Mouse (Mus musculus) intestine, embryonic 16.5 days (tissue): ENCODE measurements around the gene Gm20388. TPM values are rescaled to one million over a fixed set of nuclear protein-coding genes. Genes with fewer than 3 reads are reported as not detected.
"Not testable (repeated sequence)": the region's sequence is repeated elsewhere in the genome, so short reads cannot be mapped to it uniquely, and the experiment has no call there.

Experiments used
- ATAC-seq: fragments of 200-750 bp; cut with Nextera tagmentation; 2 replicates; pipeline ENCODE4 v1.8.0; 2017; ENCODE audit warnings: moderate TSS enrichment, moderate library complexity
- H3K27ac ChIP-seq: fragments of 300-500 bp; sonication (generic); 2 replicates; pipeline ENCODE4 v1.5.1; 2014; ENCODE audit warnings: mild to moderate bottlenecking, low read length
- H3K27me3 ChIP-seq: fragments of 300-500 bp; sonication (generic); replicated peaks from 2 replicates; pipeline ENCODE4 v1.6.1; 2014; ENCODE audit warnings: low read length, control low read depth, mixed read lengths; ENCODE audit not compliant: control insufficient read depth, insufficient read depth
- H3K36me3 ChIP-seq: fragments of 300-500 bp; sonication (generic); 2 replicates; pipeline ENCODE4 v1.6.1; 2014; ENCODE audit warnings: low read length, control low read depth; ENCODE audit not compliant: control insufficient read depth, insufficient read depth
- H3K4me1 ChIP-seq: fragments of 300-500 bp; sonication (generic); 2 replicates; pipeline ENCODE4 v1.6.1; 2014; ENCODE audit warnings: low read length, control low read depth, mixed read lengths; ENCODE audit not compliant: control insufficient read depth, insufficient read depth
- H3K4me2 ChIP-seq: fragments of 300-500 bp; sonication (generic); 2 replicates; pipeline ENCODE4 v1.6.1; 2014; ENCODE audit warnings: low read depth, low read length, control low read depth
- H3K4me3 ChIP-seq: fragments of 300-500 bp; sonication (generic); 2 replicates; pipeline ENCODE4 v1.5.1; 2014; ENCODE audit warnings: mild to moderate bottlenecking, low read length
- H3K9ac ChIP-seq: fragments of 300-500 bp; sonication (generic); 2 replicates; pipeline ENCODE4 v1.6.1; 2014; ENCODE audit warnings: low read depth, low read length
- H3K9me3 ChIP-seq: fragments of 300-500 bp; sonication (generic); 2 replicates; pipeline ENCODE4 v1.6.1; 2016; ENCODE audit warnings: low read length, control low read depth; ENCODE audit not compliant: control insufficient read depth
- WGBS: fragments of 180-500 bp; shearing (Covaris S2); extraction: QIAGEN DNeasy Blood & Tissue Kit; methylation state at CpG from one replicate; pipeline ENCODE4 v1.1.7; 2014; 5-methylcytosine and 5-hydroxymethylcytosine counted together
- polyA plus RNA-seq: library from polyadenylated mRNA; unstranded; fragments of >200 nt; fragmentation: Nextera tagmentation; extraction: Ambion mirVana; gene quantifications from 2 replicates; pipeline ENCODE4 v1.2.1, GENCODE M21; 2015

Gene Gm20388
- polyA plus RNA-seq, 1 experiment from 2014 or later = 5.8 TPM

GRCm38 (mm10) chr8:123408586-123409544 is 3498.2 kb downstream of the Gm20388 start:
- H3K27ac ChIP-seq = no peak overlapping the region
- WGBS = 71% methylated on average over 9 of the region's 9 CpGs
- H3K4me3 ChIP-seq = no peak overlapping the region
- peaks cover 64% of the 10 kb centered on the region for H3K27me3 ChIP-seq
- H3K4me2 ChIP-seq = no peak overlapping the region
- H3K36me3 ChIP-seq = no peaks in the 10 kb centered on the region
- H3K9ac ChIP-seq = no peak overlapping the region
- no peak for ATAC-seq
- H3K4me1 ChIP-seq = peaks cover 11% of the 10 kb centered on the region
- H3K9me3 ChIP-seq = no peaks in the 10 kb centered on the region

GRCm38 (mm10) chr8:123410049-123410587 is 3499.5 kb downstream of the Gm20388 start:
- no peaks in the 10 kb centered on the region for H3K9me3 ChIP-seq
- H3K4me2 ChIP-seq = no peak overlapping the region
- ATAC-seq = no peak
- H3K4me1 ChIP-seq = peaks cover 11% of the 10 kb centered on the region
- no peak overlapping the region for H3K27ac ChIP-seq
- no peaks in the 10 kb centered on the region for H3K36me3 ChIP-seq
- 55% methylated on average over 8 of the region's 8 CpGs for WGBS
- H3K9ac ChIP-seq = no peak overlapping the region
- no peak overlapping the region for H3K4me3 ChIP-seq
- H3K27me3 ChIP-seq = peaks cover 68% of the 10 kb centered on the region

GRCm38 (mm10) chr8:123410788-123411187 is 3500.1 kb downstream of the Gm20388 start:
- Histone ChIP-seq H3K4me2 (0 out of 2 replicates have a peak overlapping the region, but pooled peaks have one; percentile 47), H3K27me3 (peaks cover 68% of the 10 kb centered on the region), H3K4me3 (peak overlapping the region; percentile 35), H3K9me3 (no peaks in the 10 kb centered on the region), H3K9ac (no peak overlapping the region), H3K27ac (no peak overlapping the region), H3K36me3 (no peaks in the 10 kb centered on the region), H3K4me1 (peaks cover 11% of the 10 kb centered on the region)
- ATAC-seq = no peak
- 10% methylated on average over 11 of the region's 11 CpGs for WGBS

GRCm38 (mm10) chr8:123411246-123411645 is 3500.6 kb downstream of the Gm20388 start, which contains the start of gene Tubb3:
Gene Tubb3 (plus strand): TSS chr8:123411424.
- WGBS = under 1% methylated on average over 29 of the region's 29 CpGs
- peaks cover 68% of the 10 kb centered on the region for H3K27me3 ChIP-seq
- H3K36me3 ChIP-seq = no peaks in the 10 kb centered on the region
- peak within 1 kb of the TSS; percentile 35 for H3K4me3 ChIP-seq
- peak within 1 kb of the TSS; percentile 47 for H3K4me2 ChIP-seq
- H3K9me3 ChIP-seq = no peaks in the 10 kb centered on the region
- H3K27ac ChIP-seq = no peak within 1 kb of the TSS
- H3K9ac ChIP-seq = peak within 1 kb of the TSS; percentile 14; the same call in 1 of the 2 replicates
- peaks cover 11% of the 10 kb centered on the region for H3K4me1 ChIP-seq
- peak; percentile 77 for ATAC-seq

- Histone ChIP-seq H3K27ac (no peak overlapping the region), H3K4me2 (peak overlapping the region; percentile 47), H3K9me3 (no peaks in the 10 kb centered on the region), H3K4me3 (peak overlapping the region; percentile 35), H3K9ac (peak overlapping the region; percentile 14; the same call in 1 of the 2 replicates), H3K27me3 (peaks cover 68% of the 10 kb centered on the region), H3K36me3 (no peaks in the 10 kb centered on the region), H3K4me1 (peaks cover 12% of the 10 kb centered on the region)
- 11% methylated on average over 16 of the region's 16 CpGs for WGBS
- ATAC-seq = no peak
These were observed 3501.2 kb downstream of the Gm20388 start for GRCm38 (mm10) chr8:123411781-123412327.

GRCm38 (mm10) chr8:123412560-123413170 is 3502.0 kb downstream of the Gm20388 start:
- H3K9me3 ChIP-seq = no peaks in the 10 kb centered on the region
- ATAC-seq = no peak
- H3K27ac ChIP-seq = no peak overlapping the region
- H3K27me3 ChIP-seq = peaks cover 62% of the 10 kb centered on the region
- no peak overlapping the region for H3K4me2 ChIP-seq
- peaks cover 15% of the 10 kb centered on the region for H3K4me1 ChIP-seq
- no peaks in the 10 kb centered on the region for H3K36me3 ChIP-seq
- no peak overlapping the region for H3K4me3 ChIP-seq
- 3% methylated on average over 12 of the region's 12 CpGs for WGBS
- H3K9ac ChIP-seq = no peak overlapping the region

- H3K4me2 ChIP-seq = no peak overlapping the region
- H3K36me3 ChIP-seq = no peaks in the 10 kb centered on the region
- H3K9ac ChIP-seq = no peak overlapping the region
- H3K27ac ChIP-seq = no peak overlapping the region
- H3K9me3 ChIP-seq = no peaks in the 10 kb centered on the region
- peaks cover 50% of the 10 kb centered on the region for H3K27me3 ChIP-seq
- H3K4me3 ChIP-seq = no peak overlapping the region; the same call in 1 of the 2 replicates
- peaks cover 15% of the 10 kb centered on the region for H3K4me1 ChIP-seq
- no peak for ATAC-seq
- WGBS = 9% methylated on average over 9 of the region's 9 CpGs
These were observed 3503.6 kb downstream of the Gm20388 start for GRCm38 (mm10) chr8:123414255-123414654.

GRCm38 (mm10) chr8:123414997-123415696 is 3504.5 kb downstream of the Gm20388 start:
- peaks cover 15% of the 10 kb centered on the region for H3K4me1 ChIP-seq
- peaks cover 41% of the 10 kb centered on the region for H3K27me3 ChIP-seq
- not testable (repeated sequence) for H3K9me3 ChIP-seq, ATAC-seq, H3K27ac ChIP-seq, H3K36me3 ChIP-seq, H3K4me2 ChIP-seq, H3K9ac ChIP-seq, H3K4me3 ChIP-seq
- 78% methylated on average over 5 of the region's 5 CpGs for WGBS
